Mouse (Mus musculus): Measurements from ENCODE around the gene Piezo1. TPM values are rescaled to one million over a fixed set of nuclear protein-coding genes. Genes with fewer than 3 reads are reported as not detected.

Piezo1 gene
- total RNA-seq (2014; rRNA removed; ENCODE audit: low replicate concordance) (87.0 and 92.7 TPM in 2 replicates), polyA plus RNA-seq (2015; fragmentation: Nextera tagmentation; extraction: Ambion mirVana) (8.0 and 10.1 TPM in 2 replicates)

DNA sequence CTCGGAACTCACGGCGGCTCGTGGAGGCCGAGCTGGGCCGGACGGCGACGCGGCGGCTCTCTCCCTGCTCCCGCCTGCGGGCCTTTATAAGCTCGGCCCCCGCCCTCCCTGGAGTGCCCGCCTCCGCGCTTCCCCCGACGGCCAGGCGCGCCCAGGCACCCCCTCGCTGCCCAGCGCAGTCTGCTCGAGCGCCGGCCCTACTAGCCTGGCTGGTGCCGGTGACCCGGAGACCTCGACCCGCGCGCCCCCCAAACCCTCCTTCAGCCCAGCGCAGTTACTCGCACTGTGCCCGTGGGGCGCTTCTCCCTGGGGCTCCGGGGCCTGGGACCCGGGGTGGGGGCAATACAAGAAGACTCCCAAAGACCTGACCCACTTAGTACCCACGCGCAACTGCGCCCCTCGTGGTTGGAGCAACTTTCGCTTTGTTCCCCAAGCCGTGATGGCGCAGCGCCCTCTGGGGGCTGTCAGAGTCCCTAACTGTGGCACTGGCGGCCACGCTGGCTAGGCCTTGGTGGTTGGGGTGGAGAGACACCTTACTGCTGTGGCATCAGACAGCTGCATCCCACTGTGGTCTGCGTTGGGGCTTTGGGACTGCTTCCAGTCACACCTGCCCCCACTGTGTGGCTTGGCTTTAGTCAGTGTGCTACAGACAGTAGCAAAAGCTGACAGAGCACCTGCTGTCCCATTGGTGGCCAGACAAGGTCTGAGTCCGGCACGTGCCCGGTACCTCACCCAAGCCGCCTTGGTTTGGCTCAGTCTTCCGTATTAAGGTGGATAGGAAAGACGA lies at the start of gene Piezo1:
Piezo1 (minus strand) TSS at position 65 of the 787 bp plus-strand sequence.
- Histone ChIP-seq H3K36me3 (replicated peaks; ENCODE audit: control insufficient read depth, insufficient read depth, low read length) (no peaks in the 10 kb centered on the region), H3K4me2 (ENCODE audit: low read depth, low read length) (peak within 1 kb of the TSS; percentile 67), H3K9me3 (replicated peaks; ENCODE audit: control insufficient read depth, low read length) (no peaks in the 10 kb centered on the region), H3K27ac (ENCODE audit: low read depth) (peak within 1 kb of the TSS; percentile 71), H3K4me1 (ENCODE audit: control insufficient read depth, insufficient read depth) (peaks cover 15% of the 10 kb centered on the region), H3K9ac (replicated peaks; ENCODE audit: low read depth, low read length) (peak within 1 kb of the TSS; percentile 65), H3K4me3 (ENCODE audit: low read depth, low read length) (peak within 1 kb of the TSS; percentile 64), H3K27me3 (ENCODE audit: control insufficient read depth, insufficient read depth, low read length) (no peaks in the 10 kb centered on the region)
- TF ChIP-seq EP300 (IDR thresholded peaks at IDR 0.05; ENCODE audit: low read depth) = 0 out of 2 replicates have a peak, but pooled peaks have one; percentile 19
- TF ChIP-seq CTCF (IDR thresholded peaks at IDR 0.05; ENCODE audit: low read depth) = peak; percentile 100
- WGBS = 14% methylated on average over 36 of the region's 56 CpGs
- ATAC-seq (ENCODE audit: insufficient read depth, low read depth) (peak; percentile 78), DNase-seq (ENCODE audit: low spot score) (peak; percentile 81)

GRCm38 (mm10) chr8:122600666-122601065 lies 49.5 kb upstream of the Piezo1 start:
- TF ChIP-seq CTCF (IDR thresholded peaks at IDR 0.05; ENCODE audit: low read depth) = no peak
- TF ChIP-seq EP300 (IDR thresholded peaks at IDR 0.05; ENCODE audit: low read depth) = no peak
- 92% methylated on average over 9 of the region's 9 CpGs for WGBS
- H3K27me3 ChIP-seq (ENCODE audit: control insufficient read depth, insufficient read depth, low read length) = no peaks in the 10 kb centered on the region
- ATAC-seq (ENCODE audit: insufficient read depth, low read depth) (no peak), DNase-seq (ENCODE audit: low spot score) (no peak)
- H3K4me1 ChIP-seq (ENCODE audit: control insufficient read depth, insufficient read depth) = peaks cover 8% of the 10 kb centered on the region; the same call in 1 of the 2 replicates
- H3K4me3 ChIP-seq (ENCODE audit: low read depth, low read length) = no peak overlapping the region
- H3K27ac ChIP-seq (ENCODE audit: low read depth) = no peak overlapping the region
- 0 out of 2 replicates have a peak, but pooled peaks cover 11% of the 10 kb centered on the region for H3K36me3 ChIP-seq (replicated peaks; ENCODE audit: control insufficient read depth, insufficient read depth, low read length)
- H3K9ac ChIP-seq (replicated peaks; ENCODE audit: low read depth, low read length) = no peak overlapping the region
- no peaks in the 10 kb centered on the region for H3K9me3 ChIP-seq (replicated peaks; ENCODE audit: control insufficient read depth, low read length)
- no peak overlapping the region for H3K4me2 ChIP-seq (ENCODE audit: low read depth, low read length)

DNA sequence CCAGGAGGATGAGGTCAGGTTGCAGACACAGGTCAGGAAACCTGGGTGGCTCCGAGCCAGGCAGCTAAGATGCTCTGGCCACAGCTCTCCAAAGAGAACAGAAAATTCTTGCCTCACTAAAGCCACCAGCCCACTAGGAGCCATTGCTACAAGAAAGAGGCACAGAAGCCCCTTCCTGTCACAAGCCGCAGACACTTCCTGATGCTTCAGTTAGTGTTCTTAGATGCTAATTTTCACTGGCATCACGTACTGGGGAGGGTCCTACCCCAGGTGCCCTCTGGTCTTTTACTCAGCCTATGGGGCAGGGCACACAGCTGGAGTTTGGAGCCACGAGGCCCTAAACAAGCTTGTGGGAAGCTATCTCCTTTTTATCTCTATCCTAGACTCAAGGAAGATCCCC lies 44.9 kb upstream of the Piezo1 start:
- Histone ChIP-seq H3K4me1 (ENCODE audit: control insufficient read depth, insufficient read depth) (no peaks in the 10 kb centered on the region), H3K4me3 (ENCODE audit: low read depth, low read length) (no peak overlapping the region), H3K9me3 (replicated peaks; ENCODE audit: control insufficient read depth, low read length) (no peaks in the 10 kb centered on the region), H3K27ac (ENCODE audit: low read depth) (no peak overlapping the region), H3K27me3 (ENCODE audit: control insufficient read depth, insufficient read depth, low read length) (no peaks in the 10 kb centered on the region), H3K9ac (replicated peaks; ENCODE audit: low read depth, low read length) (no peak overlapping the region), H3K36me3 (replicated peaks; ENCODE audit: control insufficient read depth, insufficient read depth, low read length) (0 out of 2 replicates have a peak, but pooled peaks cover 17% of the 10 kb centered on the region), H3K4me2 (ENCODE audit: low read depth, low read length) (no peak overlapping the region)
- WGBS = 51% methylated on average over 4 of the region's 4 CpGs
- DNase-seq (ENCODE audit: low spot score) (no peak), ATAC-seq (ENCODE audit: insufficient read depth, low read depth) (no peak)
- TF ChIP-seq EP300 (IDR thresholded peaks at IDR 0.05; ENCODE audit: low read depth) (no peak), CTCF (IDR thresholded peaks at IDR 0.05; ENCODE audit: low read depth) (no peak)

GRCm38 (mm10) chr8:122593783-122594507 lies 42.8 kb upstream of the Piezo1 start:
- no peaks in the 10 kb centered on the region for H3K4me1 ChIP-seq (ENCODE audit: control insufficient read depth, insufficient read depth)
- no peak overlapping the region for H3K4me3 ChIP-seq (ENCODE audit: low read depth, low read length)
- DNase-seq (ENCODE audit: low spot score) (no peak), ATAC-seq (ENCODE audit: insufficient read depth, low read depth) (no peak)
- 0 out of 2 replicates have a peak, but pooled peaks cover 16% of the 10 kb centered on the region for H3K36me3 ChIP-seq (replicated peaks; ENCODE audit: control insufficient read depth, insufficient read depth, low read length)
- no peaks in the 10 kb centered on the region for H3K27me3 ChIP-seq (ENCODE audit: control insufficient read depth, insufficient read depth, low read length)
- H3K27ac ChIP-seq (ENCODE audit: low read depth) = no peak overlapping the region
- H3K9me3 ChIP-seq (replicated peaks; ENCODE audit: control insufficient read depth, low read length) = no peaks in the 10 kb centered on the region
- 75% methylated on average over 19 of the region's 19 CpGs for WGBS
- no peak for TF ChIP-seq EP300 (IDR thresholded peaks at IDR 0.05; ENCODE audit: low read depth)
- TF ChIP-seq CTCF (IDR thresholded peaks at IDR 0.05; ENCODE audit: low read depth) = no peak
- H3K9ac ChIP-seq (replicated peaks; ENCODE audit: low read depth, low read length) = no peak overlapping the region
- H3K4me2 ChIP-seq (ENCODE audit: low read depth, low read length) = no peak overlapping the region

GRCm38 (mm10) chr8:122593240-122593639 lies 42.1 kb upstream of the Piezo1 start:
- Histone ChIP-seq H3K4me1 (ENCODE audit: control insufficient read depth, insufficient read depth) (no peaks in the 10 kb centered on the region), H3K36me3 (replicated peaks; ENCODE audit: control insufficient read depth, insufficient read depth, low read length) (0 out of 2 replicates have a peak, but pooled peaks cover 11% of the 10 kb centered on the region), H3K27me3 (ENCODE audit: control insufficient read depth, insufficient read depth, low read length) (no peaks in the 10 kb centered on the region), H3K4me3 (ENCODE audit: low read depth, low read length) (no peak overlapping the region), H3K27ac (ENCODE audit: low read depth) (no peak overlapping the region), H3K4me2 (ENCODE audit: low read depth, low read length) (no peak overlapping the region), H3K9ac (replicated peaks; ENCODE audit: low read depth, low read length) (no peak overlapping the region), H3K9me3 (replicated peaks; ENCODE audit: control insufficient read depth, low read length) (no peaks in the 10 kb centered on the region)
- WGBS = 63% methylated on average over 12 of the region's 12 CpGs
- DNase-seq (ENCODE audit: low spot score) = no peak
- TF ChIP-seq EP300 (IDR thresholded peaks at IDR 0.05; ENCODE audit: low read depth) (no peak), CTCF (IDR thresholded peaks at IDR 0.05; ENCODE audit: low read depth) (no peak)
- no peak for ATAC-seq (ENCODE audit: insufficient read depth, low read depth)
